Mouse (Mus musculus) forebrain, embryonic 13.5 days (tissue): Measurements from ENCODE around the gene Cdc42. TPM values are rescaled to one million over a fixed set of nuclear protein-coding genes. Genes with fewer than 3 reads are reported as not detected.

Experiments used
- ATAC-seq: fragments of 200-750 bp; cut with Nextera tagmentation; 2 replicates; pipeline ENCODE4 v1.8.0; 2017
- H3K27ac ChIP-seq: fragments of 300-500 bp; sonication (generic); 2 replicates; pipeline ENCODE4 v1.5.1; 2015; ENCODE audit warnings: inconsistent platforms, mild to moderate bottlenecking, moderate library complexity
- H3K27me3 ChIP-seq: fragments of 300-500 bp; sonication (generic); 2 replicates; pipeline ENCODE4 v1.6.1; 2015; ENCODE audit warnings: mild to moderate bottlenecking, inconsistent platforms
- H3K36me3 ChIP-seq: fragments of 300-500 bp; sonication (generic); 2 replicates; pipeline ENCODE4 v1.6.1; 2015; ENCODE audit warnings: mild to moderate bottlenecking, inconsistent platforms; ENCODE audit not compliant: poor library complexity, severe bottlenecking
- H3K4me1 ChIP-seq: fragments of 300-500 bp; sonication (generic); 2 replicates; pipeline ENCODE4 v1.6.1; 2015; ENCODE audit warnings: inconsistent platforms
- H3K4me2 ChIP-seq: fragments of 300-500 bp; sonication (generic); 2 replicates; pipeline ENCODE4 v1.6.1; 2015; ENCODE audit warnings: inconsistent platforms, mild to moderate bottlenecking, moderate library complexity
- H3K4me3 ChIP-seq: fragments of 300-500 bp; sonication (generic); 2 replicates; pipeline ENCODE4 v1.5.1; 2015; ENCODE audit warnings: mild to moderate bottlenecking, inconsistent platforms
- H3K9ac ChIP-seq: fragments of 300-500 bp; sonication (generic); 2 replicates; pipeline ENCODE4 v1.6.1; 2015; ENCODE audit warnings: mild to moderate bottlenecking, inconsistent platforms
- H3K9me3 ChIP-seq: fragments of 300-500 bp; sonication (generic); replicated peaks from 2 replicates; pipeline ENCODE4 v1.6.1; 2016; ENCODE audit warnings: inconsistent platforms
- WGBS: fragments of 180-500 bp; shearing (Covaris S2); methylation state at CpG from one replicate; pipeline ENCODE4 v1.1.7; 2015; 5-methylcytosine and 5-hydroxymethylcytosine counted together
- polyA plus RNA-seq: library from polyadenylated mRNA; unstranded; fragments of >200 nt; fragmentation: Nextera tagmentation; extraction: Ambion mirVana; gene quantifications from 2 replicates; pipeline ENCODE4 v1.2.1, GENCODE M21; 2015

The Cdc42 gene
- polyA plus RNA-seq, 1 experiment from 2014 or later, result 670 TPM

- ATAC-seq, result no peak
- H3K9me3 ChIP-seq, result no peaks in the 10 kb centered on the region
- H3K4me2 ChIP-seq, result no peak overlapping the region
- H3K4me1 ChIP-seq, result peaks cover 4% of the 10 kb centered on the region; the same call in 1 of the 2 replicates
- H3K27me3 ChIP-seq, result no peaks in the 10 kb centered on the region
- H3K4me3 ChIP-seq, result no peak overlapping the region
- no peak overlapping the region for H3K9ac ChIP-seq
- H3K36me3 ChIP-seq, result peaks cover 14% of the 10 kb centered on the region
- 92% methylated on average over 1 of the region's 1 CpGs for WGBS
- H3K27ac ChIP-seq, result no peak overlapping the region
Observed at GRCm38 (mm10) chr4:137339415-137339814, 18.1 kb downstream of the Cdc42 start.

GRCm38 (mm10) chr4:137336468-137336867, 21.1 kb downstream of the Cdc42 start:
- H3K27me3 ChIP-seq, result no peaks in the 10 kb centered on the region
- H3K27ac ChIP-seq, result no peak overlapping the region
- no peak for ATAC-seq
- no peak overlapping the region for H3K4me3 ChIP-seq
- no peak overlapping the region for H3K4me2 ChIP-seq
- 94% methylated on average over 5 of the region's 5 CpGs for WGBS
- no peaks in the 10 kb centered on the region for H3K9me3 ChIP-seq
- H3K4me1 ChIP-seq, result peaks cover 4% of the 10 kb centered on the region; the same call in 1 of the 2 replicates
- peaks cover 40% of the 10 kb centered on the region for H3K36me3 ChIP-seq
- no peak overlapping the region for H3K9ac ChIP-seq

- Histone ChIP-seq H3K4me3 (no peak overlapping the region), H3K9ac (no peak overlapping the region), H3K27me3 (no peaks in the 10 kb centered on the region), H3K9me3 (no peaks in the 10 kb centered on the region), H3K4me2 (no peak overlapping the region), H3K27ac (no peak overlapping the region), H3K36me3 (peaks cover 68% of the 10 kb centered on the region), H3K4me1 (no peaks in the 10 kb centered on the region)
- no peak for ATAC-seq
Observed at GRCm38 (mm10) chr4:137332051-137332450, 25.5 kb downstream of the Cdc42 start.

- no peak for ATAC-seq
- H3K36me3 ChIP-seq, result peaks cover 57% of the 10 kb centered on the region
Observed at GRCm38 (mm10) chr4:137326494-137326893, 31.0 kb downstream of the Cdc42 start.

GRCm38 (mm10) chr4:137324926-137325325, 32.6 kb downstream of the Cdc42 start:
- Histone ChIP-seq H3K4me2 (no peak overlapping the region), H3K4me3 (no peak overlapping the region), H3K27ac (no peak overlapping the region), H3K9me3 (no peaks in the 10 kb centered on the region), H3K4me1 (no peaks in the 10 kb centered on the region), H3K36me3 (peaks cover 67% of the 10 kb centered on the region), H3K27me3 (no peaks in the 10 kb centered on the region), H3K9ac (no peak overlapping the region)
- WGBS, result 92% methylated on average over 6 of the region's 6 CpGs
- ATAC-seq, result no peak

More at GRCm38 (mm10) chr4:137326494-137326893, 31.0 kb downstream of the Cdc42 start:
- WGBS, result 91% methylated on average over 3 of the region's 3 CpGs
- no peaks in the 10 kb centered on the region for H3K9me3 ChIP-seq
- no peaks in the 10 kb centered on the region for H3K4me1 ChIP-seq
- no peak overlapping the region for H3K4me3 ChIP-seq
- H3K27me3 ChIP-seq, result no peaks in the 10 kb centered on the region
- H3K27ac ChIP-seq, result no peak overlapping the region
- H3K4me2 ChIP-seq, result no peak overlapping the region
- no peak overlapping the region for H3K9ac ChIP-seq

- ATAC-seq, result no peak
- peaks cover 48% of the 10 kb centered on the region for H3K36me3 ChIP-seq
- H3K4me2 ChIP-seq, result no peak overlapping the region
- 88% methylated on average over 4 of the region's 4 CpGs for WGBS
- no peak overlapping the region for H3K9ac ChIP-seq
- no peak overlapping the region for H3K27ac ChIP-seq
- H3K9me3 ChIP-seq, result no peaks in the 10 kb centered on the region
- H3K4me1 ChIP-seq, result no peaks in the 10 kb centered on the region
- H3K27me3 ChIP-seq, result no peaks in the 10 kb centered on the region
- no peak overlapping the region for H3K4me3 ChIP-seq
Observed at GRCm38 (mm10) chr4:137316027-137316770, 41.3 kb downstream of the Cdc42 start.

- H3K4me3 ChIP-seq, result no peak overlapping the region
- no peaks in the 10 kb centered on the region for H3K27me3 ChIP-seq
- WGBS, result 90% methylated on average over 2 of the region's 2 CpGs
- no peak overlapping the region for H3K9ac ChIP-seq
- no peak overlapping the region for H3K27ac ChIP-seq
- H3K4me2 ChIP-seq, result no peak overlapping the region
- H3K4me1 ChIP-seq, result no peaks in the 10 kb centered on the region
- peaks cover 37% of the 10 kb centered on the region for H3K36me3 ChIP-seq
- no peak for ATAC-seq
- no peaks in the 10 kb centered on the region for H3K9me3 ChIP-seq
Observed at GRCm38 (mm10) chr4:137315061-137315460, 42.5 kb downstream of the Cdc42 start.

- ATAC-seq, result no peak
Observed at GRCm38 (mm10) chr4:137314561-137314960, 43.0 kb downstream of the Cdc42 start.

GRCm38 (mm10) chr4:137313511-137313910, 44.0 kb downstream of the Cdc42 start:
- Histone ChIP-seq H3K36me3 (peaks cover 23% of the 10 kb centered on the region), H3K9me3 (no peaks in the 10 kb centered on the region), H3K4me3 (no peak overlapping the region), H3K4me2 (no peak overlapping the region), H3K9ac (no peak overlapping the region), H3K27ac (no peak overlapping the region), H3K4me1 (no peaks in the 10 kb centered on the region), H3K27me3 (no peaks in the 10 kb centered on the region)
- no peak for ATAC-seq
- WGBS, result 64% methylated on average over 2 of the region's 2 CpGs

More at GRCm38 (mm10) chr4:137314561-137314960, 43.0 kb downstream of the Cdc42 start:
- Histone ChIP-seq H3K36me3 (peaks cover 32% of the 10 kb centered on the region), H3K27me3 (no peaks in the 10 kb centered on the region), H3K9me3 (no peaks in the 10 kb centered on the region), H3K4me1 (no peaks in the 10 kb centered on the region), H3K9ac (no peak overlapping the region), H3K27ac (no peak overlapping the region), H3K4me3 (no peak overlapping the region), H3K4me2 (no peak overlapping the region)
- WGBS, result 86% methylated on average over 6 of the region's 6 CpGs

- no peak overlapping the region for H3K27ac ChIP-seq
- H3K4me3 ChIP-seq, result no peak overlapping the region
- ATAC-seq, result no peak
- WGBS, result 60% methylated on average over 5 of the region's 5 CpGs
- no peak overlapping the region for H3K4me2 ChIP-seq
- H3K9me3 ChIP-seq, result no peaks in the 10 kb centered on the region
- H3K27me3 ChIP-seq, result no peaks in the 10 kb centered on the region
- H3K4me1 ChIP-seq, result peaks cover 11% of the 10 kb centered on the region
- no peaks in the 10 kb centered on the region for H3K36me3 ChIP-seq
- no peak overlapping the region for H3K9ac ChIP-seq
Observed at GRCm38 (mm10) chr4:137308377-137308776, 49.1 kb downstream of the Cdc42 start.

GRCm38 (mm10) chr4:137306991-137307706, 50.4 kb downstream of the Cdc42 start:
- H3K27ac ChIP-seq, result peak overlapping the region; percentile 44; the same call in 1 of the 2 replicates
- ATAC-seq, result no peak
- no peak overlapping the region for H3K4me2 ChIP-seq
- H3K9me3 ChIP-seq, result no peaks in the 10 kb centered on the region
- no peak overlapping the region for H3K4me3 ChIP-seq
- 80% methylated on average over 19 of the region's 19 CpGs for WGBS
- peak overlapping the region; percentile 26; the same call in 1 of the 2 replicates for H3K9ac ChIP-seq
- H3K4me1 ChIP-seq, result peaks cover 19% of the 10 kb centered on the region
- no peaks in the 10 kb centered on the region for H3K27me3 ChIP-seq
- H3K36me3 ChIP-seq, result no peaks in the 10 kb centered on the region

- Histone ChIP-seq H3K4me3 (no peak overlapping the region), H3K9ac (0 out of 2 replicates have a peak overlapping the region, but pooled peaks have one; percentile 5), H3K27me3 (no peaks in the 10 kb centered on the region), H3K9me3 (no peaks in the 10 kb centered on the region), H3K4me2 (no peak overlapping the region), H3K4me1 (peaks cover 25% of the 10 kb centered on the region), H3K36me3 (no peaks in the 10 kb centered on the region), H3K27ac (no peak overlapping the region)
- WGBS, result 72% methylated on average over 8 of the region's 8 CpGs
- no peak for ATAC-seq
Observed at GRCm38 (mm10) chr4:137306577-137306888, 51.0 kb downstream of the Cdc42 start.
